34 mouse cellular contexts compared by ENCODE assay signal in the genomic region with DNA sequence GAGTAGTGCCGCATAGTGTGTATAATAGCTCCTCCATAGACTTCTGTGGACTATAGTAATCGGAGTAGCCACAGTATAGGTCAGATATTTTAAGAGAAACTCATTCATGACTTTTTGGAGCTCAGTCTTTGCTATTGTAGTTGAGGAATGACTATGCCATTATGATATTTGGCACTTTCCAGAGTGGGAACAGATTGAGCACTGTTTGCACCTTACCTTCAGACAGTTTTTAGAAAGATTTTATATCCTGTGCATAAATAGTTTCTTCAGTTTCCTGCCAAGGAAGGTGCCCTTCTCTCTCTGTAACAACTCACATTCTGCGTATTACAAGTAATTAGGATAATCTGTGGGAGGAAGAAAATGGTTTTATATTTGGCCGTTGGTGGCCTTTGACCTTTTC.
"Had no signal": no experiment of that assay in that cellular context is flagged by ENCODE, and none has a peak within 500 bp of the region (broad histone marks: within the 10 kb centered on the region; RNA-seq: fewer than 3 reads in every experiment).

No protein-coding gene starts in this region.

- H3K4me2 ChIP-seq: heart, embryonic 12.5 days; heart, embryonic 13.5 days; heart, embryonic 15.5 days; hindbrain, embryonic 12.5 days; hindbrain, embryonic 13.5 days; hindbrain, embryonic 14.5 days; hindbrain, embryonic 15.5 days; intestine, embryonic 15.5 days; kidney, embryonic 15.5 days had no signal

- H3K9ac ChIP-seq: heart, embryonic 12.5 days; heart, embryonic 13.5 days; heart, embryonic 15.5 days; hindbrain, embryonic 12.5 days; hindbrain, embryonic 13.5 days; hindbrain, embryonic 14.5 days; hindbrain, embryonic 15.5 days; intestine, embryonic 15.5 days; kidney, embryonic 15.5 days had no signal

- H3K27ac ChIP-seq: heart, embryonic 13.5 days; heart, embryonic 15.5 days; hindbrain, embryonic 10.5 days; hindbrain, embryonic 12.5 days; hindbrain, embryonic 13.5 days; hindbrain, embryonic 14.5 days; hindbrain, embryonic 15.5 days; hindbrain, postnatal 0 days; intestine, embryonic 15.5 days; kidney, embryonic 15.5 days; kidney, postnatal 0 days; layer of hippocampus, adult 2 months; left cerebral cortex, adult 2 months had no signal

- DNase-seq: heart, postnatal 10 days; heart, postnatal 14 days; heart, postnatal 36 days; heart, postnatal 4 days; kidney, adult 11 months; kidney, adult 18-20 months; kidney, adult 2 months; kidney, adult 8-10 months; kidney, adult 9 months; kidney, postnatal 10 days; kidney, postnatal 14 days; kidney, postnatal 25 days; kidney, postnatal 36 days; kidney, postnatal 4 days; layer of hippocampus, adult 9-11 months; layer of hippocampus, postnatal 36 days had no signal

- H3K27me3 ChIP-seq: heart, embryonic 12.5 days; heart, embryonic 13.5 days; heart, embryonic 15.5 days; hindbrain, embryonic 12.5 days; hindbrain, embryonic 13.5 days; hindbrain, embryonic 15.5 days; intestine, embryonic 15.5 days; kidney, embryonic 15.5 days had no signal

- H3K4me1 ChIP-seq: heart, embryonic 12.5 days; heart, embryonic 15.5 days; hindbrain, embryonic 10.5 days; hindbrain, embryonic 12.5 days; hindbrain, embryonic 13.5 days; hindbrain, embryonic 15.5 days; intestine, embryonic 15.5 days; kidney, embryonic 15.5 days had no signal

- H3K36me3 ChIP-seq: heart, embryonic 12.5 days; heart, embryonic 13.5 days; heart, embryonic 15.5 days; hindbrain, embryonic 10.5 days; hindbrain, embryonic 12.5 days; hindbrain, embryonic 13.5 days; hindbrain, embryonic 15.5 days; intestine, embryonic 15.5 days; kidney, embryonic 15.5 days had no signal

- H3K9me3 ChIP-seq: heart, embryonic 12.5 days; heart, embryonic 13.5 days; heart, embryonic 15.5 days; hindbrain, embryonic 10.5 days; hindbrain, embryonic 12.5 days; hindbrain, embryonic 13.5 days; hindbrain, embryonic 15.5 days; intestine, embryonic 15.5 days; kidney, embryonic 15.5 days had no signal

- ATAC-seq: hindbrain, embryonic 16.5 days; hindbrain, postnatal 0 days; inflammation-experienced regulatory T-cells, adult 6 months; intestine, embryonic 15.5 days; intestine, embryonic 16.5 days; intestine, postnatal 0 days had no signal

- H3K4me3 ChIP-seq: heart, embryonic 12.5 days; heart, embryonic 13.5 days; heart, embryonic 15.5 days; hindbrain, embryonic 10.5 days; hindbrain, embryonic 12.5 days; hindbrain, embryonic 13.5 days; hindbrain, embryonic 15.5 days; intestine, embryonic 15.5 days; kidney, embryonic 15.5 days; layer of hippocampus, adult 2 months; left cerebral cortex, adult 2 months had no signal
